Mouse (Mus musculus) C2C12 (cell line): ENCODE measurements around the gene Aes. TPM values are rescaled to one million over a fixed set of nuclear protein-coding genes. Genes with fewer than 3 reads are reported as not detected.

ENCODE experiments used
- H3K27me3 ChIP-seq: one replicate; pipeline ENCODE4 v1.6.1; 2011; ENCODE audit not compliant: control insufficient read depth, insufficient read depth, insufficient read length
- H3K36me3 ChIP-seq: one replicate; pipeline ENCODE4 v1.6.1; 2011; ENCODE audit not compliant: control insufficient read depth, insufficient read depth
- H3K4me3 ChIP-seq: one replicate; pipeline ENCODE4 v1.5.1; 2011; ENCODE audit warnings: mild to moderate bottlenecking, control low read depth; ENCODE audit not compliant: poor library complexity, insufficient read depth, severe bottlenecking
- H3K79me2 ChIP-seq: one replicate; pipeline ENCODE4 v1.6.1; 2011; ENCODE audit not compliant: control insufficient read depth, insufficient read depth
- H3K79me3 ChIP-seq: one replicate; pipeline ENCODE4 v1.6.1; 2011; ENCODE audit warnings: low read depth, control low read depth
- H3ac ChIP-seq: one replicate; pipeline ENCODE3; 2011; ENCODE audit warnings: low read depth; ENCODE audit not compliant: control insufficient read depth, insufficient read length
- CEBPB ChIP-seq: IDR thresholded peaks from one replicate; pipeline ENCODE4 v1.6.1; 2011; ENCODE audit warnings: low read depth, mild to moderate bottlenecking, control low read depth, moderate library complexity
- CTCF ChIP-seq: IDR thresholded peaks from one replicate; pipeline ENCODE4 v1.5.1; 2011; ENCODE audit not compliant: control insufficient read depth, insufficient read depth, insufficient read length
- FOSL1 ChIP-seq: IDR thresholded peaks from one replicate; pipeline ENCODE4 v1.8.0; 2011; ENCODE audit warnings: mild to moderate bottlenecking, low read length; ENCODE audit not compliant: poor library complexity, insufficient read depth, severe bottlenecking
- MAX ChIP-seq: IDR thresholded peaks from one replicate; pipeline ENCODE4 v1.6.1; 2011; ENCODE audit warnings: mild to moderate bottlenecking, control low read depth
- MYOD1 ChIP-seq: IDR thresholded peaks from one replicate; pipeline ENCODE4 v1.6.1; 2011; ENCODE audit warnings: low read depth; ENCODE audit not compliant: control insufficient read depth, insufficient read length
- MYOG ChIP-seq: IDR thresholded peaks from one replicate; pipeline ENCODE4 v1.6.1; 2011; ENCODE audit not compliant: control insufficient read depth, insufficient read length; ENCODE audit errors: extremely low read depth
- USF1 ChIP-seq: IDR thresholded peaks from one replicate; pipeline ENCODE4 v1.6.1; 2011; ENCODE audit warnings: low read depth, mild to moderate bottlenecking, control low read depth, moderate library complexity
- polyA plus RNA-seq: library from polyadenylated mRNA; unstranded; fragments of >200 nt; fragmentation: generic; extraction: Trizol; gene quantifications from one replicate; pipeline ENCODE4 v1.2.1, GENCODE M21; 2012; ENCODE audit warnings: missing spikeins

The Aes gene
- polyA plus RNA-seq, 1 experiment: 532 TPM

DNA sequence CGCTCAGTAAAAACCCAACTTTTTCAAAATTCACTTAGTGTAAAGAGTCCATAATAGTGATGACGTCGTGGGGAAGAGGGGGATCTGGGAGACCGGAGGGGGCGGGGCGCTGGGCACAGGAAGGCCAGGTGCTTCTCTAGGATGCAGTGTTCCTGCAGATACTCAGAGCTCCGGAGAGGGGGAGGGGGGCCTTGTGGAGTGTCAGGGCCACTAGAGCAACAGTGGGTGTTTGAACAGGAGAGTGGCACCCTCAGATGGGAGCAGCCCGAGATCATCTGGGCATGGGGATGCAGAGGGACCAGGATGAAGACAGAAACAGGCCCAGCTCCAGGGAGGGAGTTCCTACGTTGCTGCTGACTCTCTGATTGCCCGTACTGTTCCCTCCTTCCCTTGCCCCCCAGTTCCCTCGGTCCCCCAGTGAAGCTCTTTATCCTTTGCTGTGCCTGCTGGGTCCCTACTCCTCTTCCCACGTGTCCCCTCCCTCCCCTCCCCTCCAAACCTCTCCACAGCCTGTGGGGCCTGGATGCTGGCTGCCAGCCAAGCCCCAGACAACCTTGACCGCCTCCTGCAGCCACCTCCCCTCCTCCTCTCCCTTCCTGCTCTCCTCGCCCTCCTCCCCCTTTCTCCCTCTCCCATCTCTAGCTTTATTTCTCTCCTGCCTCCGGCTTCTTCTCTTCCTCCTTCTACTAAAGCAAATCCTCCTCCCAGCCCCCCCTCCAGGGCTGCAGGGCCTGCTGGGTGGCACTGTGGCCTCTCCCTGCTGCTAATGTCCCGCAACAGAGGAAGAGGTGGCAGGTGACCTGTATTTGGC lies 9.3 kb downstream of the Aes start:
- Histone ChIP-seq H3K36me3 (peaks cover 28% of the 10 kb centered on the region), H3K79me2 (peaks cover 9% of the 10 kb centered on the region), H3K79me3 (peaks cover 3% of the 10 kb centered on the region), H3K27me3 (no peaks in the 10 kb centered on the region), H3K4me3 (no peak overlapping the region), H3ac (no peak overlapping the region)
- no peak for TF ChIP-seq MYOG
- TF ChIP-seq CEBPB: no peak
- TF ChIP-seq CTCF: no peak
- TF ChIP-seq MYOD1: no peak
- no peak for TF ChIP-seq MAX
- no peak for TF ChIP-seq USF1
- no peak for TF ChIP-seq FOSL1

DNA sequence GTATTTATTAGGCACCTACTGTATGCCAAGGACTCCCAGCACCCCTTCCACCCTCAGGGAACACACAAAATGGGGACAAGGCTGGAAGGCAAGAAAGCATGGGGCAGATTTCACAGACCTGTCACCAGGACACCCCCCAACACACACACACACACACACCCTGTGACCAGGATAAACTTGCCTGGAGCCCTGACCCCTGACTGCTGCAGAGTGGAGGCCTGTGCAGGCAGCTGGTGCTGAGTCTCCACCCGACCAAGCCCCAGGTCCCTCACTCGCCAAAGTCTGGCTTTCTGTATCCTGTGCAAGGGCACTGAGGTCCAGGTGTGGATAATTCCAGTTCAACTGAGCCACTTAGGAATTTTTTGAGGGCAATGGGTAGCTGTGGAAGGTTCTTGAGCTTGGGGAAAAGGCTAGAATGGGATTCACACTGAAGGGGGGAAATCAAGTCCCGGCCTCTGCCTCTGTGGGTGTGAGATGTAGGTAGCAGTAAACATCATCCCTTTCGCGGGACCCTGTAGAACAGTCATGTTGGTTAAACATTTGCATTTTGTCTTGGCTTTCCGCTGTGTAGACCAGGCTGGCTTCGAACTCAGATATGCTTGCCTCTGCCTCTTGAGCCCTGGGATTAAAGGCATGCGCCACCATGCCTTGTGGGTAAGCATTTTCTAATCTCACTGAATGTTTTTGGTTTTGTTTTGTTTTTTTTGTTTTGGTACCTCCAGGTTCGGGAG lies 10.4 kb downstream of the Aes start:
- no peaks in the 10 kb centered on the region for H3K79me3 ChIP-seq
- no peak overlapping the region for H3K4me3 ChIP-seq
- peaks cover 23% of the 10 kb centered on the region for H3K36me3 ChIP-seq
- H3ac ChIP-seq: no peak overlapping the region
- H3K79me2 ChIP-seq: no peaks in the 10 kb centered on the region
- TF ChIP-seq FOSL1 (no peak), MYOD1 (no peak), CTCF (no peak), CEBPB (no peak), MAX (no peak), MYOG (no peak), USF1 (no peak)
- H3K27me3 ChIP-seq: no peaks in the 10 kb centered on the region

DNA sequence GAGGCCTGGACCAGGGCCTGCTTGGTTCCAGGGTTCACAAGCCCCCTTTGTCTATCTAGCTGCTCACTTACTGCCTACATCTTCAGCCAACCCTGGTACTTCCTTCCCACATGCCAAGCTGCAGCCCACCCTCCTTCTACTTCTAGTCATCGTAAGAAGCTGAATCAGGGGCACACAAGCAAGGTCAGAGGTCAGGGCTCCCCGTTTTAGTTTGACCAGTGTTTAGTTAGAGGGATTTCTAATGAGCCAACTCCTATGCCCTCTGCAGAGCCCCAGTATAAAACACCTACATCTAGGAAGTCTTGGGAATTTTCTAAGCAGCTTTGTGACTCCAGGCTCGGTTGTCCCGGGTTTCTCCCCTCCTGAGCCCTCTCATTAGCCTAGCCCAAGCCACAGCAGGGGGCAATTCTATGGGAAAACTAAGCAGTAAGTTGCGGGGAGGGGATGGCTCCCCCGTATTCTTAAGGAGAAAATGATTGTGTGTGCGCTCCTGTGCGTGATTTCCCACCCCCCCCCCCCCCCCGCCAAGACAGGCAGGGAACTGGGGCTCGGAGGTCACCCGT lies 11.0 kb downstream of the Aes start:
- H3ac ChIP-seq: peak overlapping the region; percentile 77
- peaks cover 17% of the 10 kb centered on the region for H3K36me3 ChIP-seq
- no peaks in the 10 kb centered on the region for H3K79me2 ChIP-seq
- peak overlapping the region; percentile 43 for H3K4me3 ChIP-seq
- no peak for TF ChIP-seq CTCF
- TF ChIP-seq FOSL1: no peak
- TF ChIP-seq MYOG: no peak
- TF ChIP-seq MAX: no peak
- TF ChIP-seq CEBPB: no peak
- TF ChIP-seq USF1: no peak
- TF ChIP-seq MYOD1: no peak
- H3K27me3 ChIP-seq: no peaks in the 10 kb centered on the region
- H3K79me3 ChIP-seq: no peaks in the 10 kb centered on the region

DNA sequence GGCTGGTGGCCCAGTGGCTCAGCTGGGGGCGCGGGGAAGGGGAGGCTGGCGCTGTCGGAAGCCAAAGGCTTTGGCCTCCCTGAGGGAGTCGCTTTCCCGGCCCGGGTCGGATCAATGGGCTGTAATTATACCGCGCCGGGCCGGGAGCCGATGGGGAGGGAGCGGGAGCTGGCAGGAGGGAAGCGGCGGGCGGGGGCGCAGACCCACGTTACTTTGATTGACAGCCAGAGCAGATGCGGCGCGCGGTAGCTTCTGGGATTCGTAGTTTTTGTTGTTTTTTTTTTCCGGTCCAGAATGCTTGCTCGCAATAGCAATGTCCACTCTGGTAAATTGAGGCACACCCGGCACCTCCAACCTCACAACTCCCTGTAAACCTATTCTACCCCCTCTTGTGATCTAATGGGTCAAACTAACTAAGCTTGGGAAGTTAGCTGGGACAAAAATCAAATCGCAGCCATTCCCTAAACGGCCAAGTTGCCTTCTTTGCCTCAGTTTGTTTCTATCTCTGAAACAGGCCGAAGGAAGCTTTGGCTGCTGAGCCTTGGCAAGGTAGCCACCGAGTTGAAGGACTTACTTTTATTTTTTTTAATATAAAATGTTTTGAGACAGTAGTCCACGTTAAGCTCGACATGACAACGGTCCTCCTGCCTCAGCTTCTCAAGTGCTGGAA lies 11.7 kb downstream of the Aes start:
- Histone ChIP-seq H3K27me3 (no peaks in the 10 kb centered on the region), H3K36me3 (peaks cover 11% of the 10 kb centered on the region), H3K4me3 (peak overlapping the region; percentile 43), H3K79me3 (no peaks in the 10 kb centered on the region), H3ac (peak overlapping the region; percentile 77), H3K79me2 (no peaks in the 10 kb centered on the region)
- TF ChIP-seq MAX (no peak), MYOD1 (peak; percentile 92)

DNA sequence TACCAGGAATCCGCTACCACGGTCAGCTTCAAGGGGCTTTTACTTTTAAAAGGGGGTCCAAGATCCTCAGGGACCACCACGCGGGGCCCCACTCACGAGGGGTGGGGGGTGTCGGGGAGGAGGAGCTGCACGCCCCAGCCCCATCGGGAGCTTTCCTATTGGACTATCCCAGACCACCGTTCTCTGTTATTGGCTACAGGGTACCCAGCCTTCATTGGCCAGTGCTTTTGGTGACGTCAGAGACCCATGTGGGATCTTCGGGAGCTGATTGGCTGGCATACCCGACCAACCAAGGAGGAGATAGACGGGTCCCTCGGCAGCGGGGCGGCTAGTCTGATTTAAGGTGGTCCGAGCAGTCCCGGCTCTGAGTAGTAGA lies 12.2 kb downstream of the Aes start:
- no peaks in the 10 kb centered on the region for H3K79me2 ChIP-seq
- TF ChIP-seq CEBPB (no peak), CTCF (no peak), MYOG (no peak), USF1 (no peak), MYOD1 (no peak), MAX (peak; percentile 52), FOSL1 (no peak)
- H3K4me3 ChIP-seq: peak overlapping the region; percentile 43
- H3K27me3 ChIP-seq: no peaks in the 10 kb centered on the region
- no peaks in the 10 kb centered on the region for H3K79me3 ChIP-seq
- peaks cover 6% of the 10 kb centered on the region for H3K36me3 ChIP-seq
- peak overlapping the region; percentile 77 for H3ac ChIP-seq
